Comparison of ENCODE assay signal across 32 mouse cellular contexts in genomic region chr1:172637801-172638200, GRCm38 (mm10). TPM values are rescaled to one million over a fixed set of nuclear protein-coding genes. Genes with fewer than 3 reads are reported as not detected.
A peak's percentile ranks its signal among the peaks of the same experiment; 100 is the strongest.
DNase-seq lines count a peak whose midpoint lies in the region; ATAC-seq and TF ChIP-seq lines count a peak whose summit lies in the region.
"Had no signal": no experiment of that assay in that cellular context is flagged by ENCODE, and none has a peak within 500 bp of the region (broad histone marks: within the 10 kb centered on the region; RNA-seq: fewer than 3 reads in every experiment).

No protein-coding gene starts in this region.

- DNase-seq in gastrocnemius, adult 2 months: no peak
- no peak for DNase-seq in gastrocnemius, adult 18-20 months (ENCODE audit: low spot score)
- no peak for DNase-seq in kidney, postnatal 0 days (ENCODE audit: low spot score)
- no peak for DNase-seq in kidney, postnatal 14 days
- peak; percentile 32 for DNase-seq in lung, postnatal 0 days (ENCODE audit: low spot score)
- DNase-seq in lung, postnatal 14 days: no peak
- DNase-seq in CH12.LX (ENCODE audit: extremely low read depth): no peak
- no peak for DNase-seq in urinary bladder, postnatal 4 days (ENCODE audit: low spot score in 2 of 2)
- DNase-seq: adrenal gland, postnatal 25 days; cerebellum, adult 2 months; cerebellum, postnatal 14 days; gastrocnemius, postnatal 36 days; heart, adult 2 months; kidney, adult 11 months; kidney, postnatal 36 days; liver; right cerebral cortex, postnatal 14 days had no signal

- TF ChIP-seq CTCF in gastrocnemius, adult 2 months (IDR thresholded peaks at IDR 0.05): peak; percentile 24; the same call in 1 of the 2 replicates
- peak; percentile 54 for TF ChIP-seq CTCF in kidney, postnatal 0 days (IDR thresholded peaks at IDR 0.05; ENCODE audit: low read depth)
- peak; percentile 36 for TF ChIP-seq CTCF in lung, postnatal 0 days (IDR thresholded peaks at IDR 0.05)
- peak in 1 of 2 experiments; percentile 22; a peak in 2 of 4 replicates for TF ChIP-seq CTCF in CH12.LX (conservative IDR thresholded peaks at IDR 0.05 in 1 of 2, IDR thresholded peaks at IDR 0.05 in 1 of 2; ENCODE audit: low read depth in 2 of 2, low read length in 2 of 2)

- H3K4me2 ChIP-seq in kidney, postnatal 0 days (ENCODE audit: low read length): no peak overlapping the region
- no peak overlapping the region for H3K4me2 ChIP-seq in lung, postnatal 0 days (replicated peaks; ENCODE audit: low read depth, low read length)
- no peak overlapping the region for H3K4me2 ChIP-seq in CH12.LX (ENCODE audit: insufficient read depth, low read depth, poor library complexity, severe bottlenecking)
- H3K4me2 ChIP-seq: embryonic facial prominence, embryonic 15.5 days; forebrain, embryonic 13.5 days; hindbrain, embryonic 12.5 days; liver, embryonic 15.5 days; neural tube, embryonic 13.5 days had no signal

- H3K27ac ChIP-seq in gastrocnemius, adult 2 months: no peak overlapping the region; the same call in 1 of the 2 replicates
- H3K27ac ChIP-seq in kidney, postnatal 0 days: no peak overlapping the region
- H3K27ac ChIP-seq in lung, postnatal 0 days (ENCODE audit: low read length): no peak overlapping the region
- no peak overlapping the region for H3K27ac ChIP-seq in CH12.LX (ENCODE audit: insufficient read depth, low read depth)
- H3K27ac ChIP-seq: embryonic facial prominence, embryonic 10.5 days; embryonic facial prominence, embryonic 15.5 days; forebrain, embryonic 13.5 days; heart, adult 2 months; hindbrain, embryonic 12.5 days; liver, embryonic 15.5 days; neural tube, embryonic 13.5 days had no signal

- no peaks in the 10 kb centered on the region for H3K79me2 ChIP-seq in CH12.LX (replicated peaks; ENCODE audit: control insufficient read depth, extremely low read depth, insufficient read depth, poor library complexity, severe bottlenecking)

- 51% methylated on average over 4 of the region's 4 CpGs for WGBS in kidney, postnatal 0 days
- 41% methylated on average over 4 of the region's 4 CpGs for WGBS in lung, postnatal 0 days

- no peak overlapping the region for H3K9ac ChIP-seq in kidney, postnatal 0 days (ENCODE audit: low read depth, low read length)
- H3K9ac ChIP-seq in lung, postnatal 0 days (replicated peaks; ENCODE audit: low read depth): no peak overlapping the region
- H3K9ac ChIP-seq in CH12.LX (ENCODE audit: insufficient read depth, low read depth): no peak overlapping the region
- H3K9ac ChIP-seq: embryonic facial prominence, embryonic 15.5 days; forebrain, embryonic 13.5 days; hindbrain, embryonic 12.5 days; liver, embryonic 15.5 days; neural tube, embryonic 13.5 days had no signal

- intact Hi-C loops in gastrocnemius, adult 2 months (cut with DNase I): no loop called here

- no peak for TF ChIP-seq POLR2A in CH12.LX (IDR thresholded peaks at IDR 0.05; ENCODE audit: low read depth, low read length)

- no peaks in the 10 kb centered on the region for H3K9me3 ChIP-seq in kidney, postnatal 0 days (replicated peaks; ENCODE audit: low read length)
- no peaks in the 10 kb centered on the region for H3K9me3 ChIP-seq in lung, postnatal 0 days (ENCODE audit: low read length)
- H3K9me3 ChIP-seq in CH12.LX (replicated peaks; ENCODE audit: low read length): peaks cover 3% of the 10 kb centered on the region
- H3K9me3 ChIP-seq: embryonic facial prominence, embryonic 10.5 days; embryonic facial prominence, embryonic 15.5 days; forebrain, embryonic 13.5 days; hindbrain, embryonic 12.5 days; liver, embryonic 15.5 days; neural tube, embryonic 13.5 days had no signal

- H3K4me1 ChIP-seq in kidney, postnatal 0 days (replicated peaks; ENCODE audit: insufficient read depth, low read length): peaks cover 8% of the 10 kb centered on the region; the same call in 1 of the 2 replicates
- H3K4me1 ChIP-seq in lung, postnatal 0 days (ENCODE audit: insufficient read depth, low read depth, low read length): no peaks in the 10 kb centered on the region
- no peaks in the 10 kb centered on the region for H3K4me1 ChIP-seq in CH12.LX (ENCODE audit: control insufficient read depth in 1 of 2, insufficient read depth in 2 of 2)
- H3K4me1 ChIP-seq: embryonic facial prominence, embryonic 10.5 days; embryonic facial prominence, embryonic 15.5 days; forebrain, embryonic 13.5 days; hindbrain, embryonic 12.5 days had no signal

- TF ChIP-seq EP300 in lung, postnatal 0 days (IDR thresholded peaks at IDR 0.05): no peak
- TF ChIP-seq EP300 in CH12.LX (IDR thresholded peaks at IDR 0.05; ENCODE audit: low read length): no peak

- dilution Hi-C loops in CH12.LX (cut with MboI; ENCODE audit: extremely low pct_ligation_motif_present, extremely low pct_unique_long_range_greater_than_20kb, low sequenced_read_pairs): no loop called here

- H3K36me3 ChIP-seq in kidney, postnatal 0 days (ENCODE audit: insufficient read depth, low read length): no peaks in the 10 kb centered on the region
- no peaks in the 10 kb centered on the region for H3K36me3 ChIP-seq in lung, postnatal 0 days (ENCODE audit: insufficient read depth, low read length)
- H3K36me3 ChIP-seq in CH12.LX (replicated peaks in 1 of 2; ENCODE audit: control insufficient read depth in 1 of 2, insufficient read depth in 1 of 2, low read length in 1 of 2): no peaks in the 10 kb centered on the region
- H3K36me3 ChIP-seq: embryonic facial prominence, embryonic 10.5 days; embryonic facial prominence, embryonic 15.5 days; hindbrain, embryonic 12.5 days; liver, embryonic 15.5 days; neural tube, embryonic 13.5 days had no signal

- no peaks in the 10 kb centered on the region for H3K27me3 ChIP-seq in kidney, postnatal 0 days (ENCODE audit: insufficient read depth, low read length)
- H3K27me3 ChIP-seq in lung, postnatal 0 days (replicated peaks; ENCODE audit: insufficient read depth, low read length): no peaks in the 10 kb centered on the region
- no peaks in the 10 kb centered on the region for H3K27me3 ChIP-seq in CH12.LX (replicated peaks)
- H3K27me3 ChIP-seq: embryonic facial prominence, embryonic 15.5 days; forebrain, embryonic 13.5 days; hindbrain, embryonic 12.5 days; liver, embryonic 15.5 days; neural tube, embryonic 13.5 days had no signal

- no peak for ATAC-seq in kidney, postnatal 0 days (replicated peaks; ENCODE audit: low FRiP score, low read depth)
- no peak for ATAC-seq in lung, postnatal 0 days
- ATAC-seq: forebrain, embryonic 13.5 days had no signal

- peak; percentile 24 for TF ChIP-seq RAD21 in CH12.LX (IDR thresholded peaks at IDR 0.05; ENCODE audit: low read depth, low read length)

- in situ Hi-C loops in CH12.LX (cut with MboI; ENCODE audit: low pct_ligation_motif_present, low pct_unique_long_range_greater_than_20kb, low sequenced_read_pairs): loop anchor here (25.0 kb wide), 1 partner anchor 750 kb away; no protein-coding TSS in a partner anchor

- H3K4me3 ChIP-seq in gastrocnemius, adult 2 months: no peak overlapping the region
- no peak overlapping the region for H3K4me3 ChIP-seq in kidney, postnatal 0 days (replicated peaks; ENCODE audit: low read depth, low read length)
- no peak overlapping the region for H3K4me3 ChIP-seq in lung, postnatal 0 days (ENCODE audit: low read depth, low read length)
- no peak overlapping the region for H3K4me3 ChIP-seq in CH12.LX (replicated peaks in 1 of 3; ENCODE audit: low read depth in 2 of 3, low read length in 2 of 3, poor library complexity in 1 of 3)
- H3K4me3 ChIP-seq: embryonic facial prominence, embryonic 10.5 days; embryonic facial prominence, embryonic 15.5 days; forebrain, embryonic 13.5 days; heart, adult 2 months; hindbrain, embryonic 12.5 days; liver, embryonic 15.5 days; neural tube, embryonic 13.5 days had no signal

TF ChIP-seq in CH12.LX, 34 proteins besides CTCF, POLR2A, EP300 and RAD21:
- TF ChIP-seq E2F4 (IDR thresholded peaks at IDR 0.05; ENCODE audit: insufficient replicate concordance, low read depth, low read length): no peak
- peak; percentile 16; the same call in 1 of the 2 replicates for TF ChIP-seq ZNF384 (IDR thresholded peaks at IDR 0.05; ENCODE audit: low read depth, low read length)

RNA-seq across cellular contexts. Expression of gene Dusp23, which starts 5.0 kb away (rescaled TPM):
- 10 to 100 TPM; 32.4 to 33.4 TPM for total RNA-seq in gastrocnemius, adult 2 months (2021)
- total RNA-seq in gastrocnemius, adult 18-20 months (2021): 10 to 100 TPM; 29.9 to 35.1 TPM
- polyA plus RNA-seq in kidney, postnatal 0 days (2015; fragmentation: Nextera tagmentation; extraction: Ambion mirVana): 27.0 and 27.4 TPM in 2 replicates
- polyA plus RNA-seq in lung, postnatal 0 days (2015; fragmentation: Nextera tagmentation; extraction: Ambion mirVana): 18.6 and 21.8 TPM in 2 replicates
- 0.25 and 0.30 TPM in 2 replicates for total RNA-seq in CH12.LX (2012; rRNA removed)
- total RNA-seq in CH12.LX (2014; rRNA removed): 0.66 and 0.85 TPM in 2 replicates
- 1.4 and 1.7 TPM in 2 replicates for polyA plus RNA-seq in CH12.LX (2012; ENCODE audit: insufficient read length, low read depth)

RNA-seq across cellular contexts. Expression of gene Fcrl6, which starts 35.5 kb away (rescaled TPM):
- not detected for total RNA-seq in gastrocnemius, adult 2 months (2021)
- total RNA-seq in gastrocnemius, adult 18-20 months (2021): not detected
- polyA plus RNA-seq in kidney, postnatal 0 days (2015; fragmentation: Nextera tagmentation; extraction: Ambion mirVana): not detected in 2 replicates
- not detected in 2 replicates for polyA plus RNA-seq in lung, postnatal 0 days (2015; fragmentation: Nextera tagmentation; extraction: Ambion mirVana)
- total RNA-seq in CH12.LX (2012; rRNA removed) (not detected in 2 replicates), CH12.LX (2014; rRNA removed) (not detected in 2 replicates)
- polyA plus RNA-seq in CH12.LX (2012; ENCODE audit: insufficient read length, low read depth): not detected in 2 replicates
- total RNA-seq: adrenal gland, adult 18-20 months; adrenal gland, postnatal 25 days; gastrocnemius, postnatal 36 days; heart, adult 2 months; heart, postnatal 25 days; layer of hippocampus, postnatal 25 days; left cerebral cortex, postnatal 14 days had no signal
- polyA plus RNA-seq: forebrain, embryonic 13.5 days; heart, adult 2 months; heart, embryonic 14.5 days; kidney, embryonic 14.5 days; liver, embryonic 15.5 days; lung, embryonic 16.5 days; small intestine, adult 2 months; stomach, embryonic 14.5 days had no signal

RNA-seq across cellular contexts. Expression of gene Slamf8, which starts 47.4 kb away (rescaled TPM):
- total RNA-seq in gastrocnemius, adult 2 months (2021): under 1 TPM in 1 of 2 experiments, not detected in 1; 0.14 TPM
- total RNA-seq in gastrocnemius, adult 18-20 months (2021): under 1 TPM; 0.18 to 0.24 TPM
- polyA plus RNA-seq in kidney, postnatal 0 days (2015; fragmentation: Nextera tagmentation; extraction: Ambion mirVana): 0.16 and 0.18 TPM in 2 replicates
- polyA plus RNA-seq in lung, postnatal 0 days (2015; fragmentation: Nextera tagmentation; extraction: Ambion mirVana): 0.07 and 0.19 TPM in 2 replicates
- total RNA-seq in CH12.LX (2012; rRNA removed) (0.30 and 0.42 TPM in 2 replicates), CH12.LX (2014; rRNA removed) (1.00 and 1.1 TPM in 2 replicates)
- 1.8 and 2.3 TPM in 2 replicates for polyA plus RNA-seq in CH12.LX (2012; ENCODE audit: insufficient read length, low read depth)
- total RNA-seq: gastrocnemius, postnatal 36 days; layer of hippocampus, postnatal 25 days; left cerebral cortex, postnatal 14 days had no signal
- polyA plus RNA-seq: embryonic facial prominence, embryonic 10.5 days; embryonic facial prominence, embryonic 15.5 days; forebrain, embryonic 13.5 days; hindbrain, embryonic 12.5 days; lung, embryonic 16.5 days; neural tube, embryonic 13.5 days; stomach, embryonic 14.5 days had no signal

Comparison
In these comparisons a context has a peak if more than half of its experiments do, and no peak if none do; other contexts are left out.
1. RNA of gene Dusp23, which starts 5.0 kb away (total RNA-seq): 29.9 to 35.1 TPM in gastrocnemius, adult 18-20 months and 32.4 to 33.4 TPM in gastrocnemius, adult 2 months; 0.25 to 0.85 TPM in CH12.LX; every median in the first group is over 10 times any median in the second.